Mouse (Mus musculus) lung, adult 10 weeks (tissue): Measurements from ENCODE around the gene Psg17. TPM values are rescaled to one million over a fixed set of nuclear protein-coding genes. Genes with fewer than 3 reads are reported as not detected.

ENCODE experiments used
- polyA plus RNA-seq: library from polyadenylated mRNA; stranded (reverse); fragments of 350-450 nt; fragmentation: Illumina TruSeq; extraction: RNeasy Lipid Tissue Mini Kit (QIAGEN cat#74804); gene quantifications from one replicate; pipeline ENCODE4 v1.2.3, GENCODE M21; 2014; ENCODE audit warnings: low read depth, low replicate concordance; ENCODE audit not compliant: insufficient read depth

Gene Psg17
- 0.18 TPM for polyA plus RNA-seq

GRCm38 (mm10) chr7:18821507-18821906 lies at the start of gene Psg17:
Psg17 (minus strand) TSS chr7:18821607.

GRCm38 (mm10) chr7:18871031-18871430 lies 49.6 kb upstream of the Psg17 start, which contains the start of gene Pglyrp1:
Pglyrp1 (plus strand) TSS chr7:18871331.

GRCm38 (mm10) chr7:18839865-18840264 lies 18.5 kb upstream of the Psg17 start, which contains the start of gene Mill2:
Mill2 (plus strand) TSS chr7:18839966.

GRCm38 (mm10) chr7:18798420-18798819 lies 23.0 kb downstream of the Psg17 start, which contains the start of gene Psg19:
Psg19 (minus strand) TSS chr7:18798520.

Other genes starting within 250 kb of the Psg17 start
- not detected for gene Psg23, start 205.1 kb downstream of the Psg17 start, polyA plus RNA-seq
- gene Psg21, start 164.9 kb downstream of the Psg17 start, polyA plus RNA-seq: not detected
- not detected for gene Psg20, start 135.4 kb downstream of the Psg17 start, polyA plus RNA-seq
- not detected for gene Psg22, start 103.5 kb downstream of the Psg17 start, polyA plus RNA-seq
- gene Psg19, start 23.1 kb downstream of the Psg17 start, polyA plus RNA-seq: not detected
- gene Mill2, start 18.4 kb upstream of the Psg17 start, polyA plus RNA-seq: 19.7 TPM
- gene Pglyrp1, start 49.7 kb upstream of the Psg17 start, polyA plus RNA-seq: 36.8 TPM
- 11.3 TPM for gene Ccdc61, start 88.8 kb upstream of the Psg17 start, polyA plus RNA-seq
- gene Nova2, start 104.3 kb upstream of the Psg17 start, polyA plus RNA-seq: 2.6 TPM
- not detected for gene Nanos2, start 165.8 kb upstream of the Psg17 start, polyA plus RNA-seq
- gene Mypop, start 169.6 kb upstream of the Psg17 start, polyA plus RNA-seq: 2.8 TPM
- 19.2 TPM for gene Irf2bp1, start 182.4 kb upstream of the Psg17 start, polyA plus RNA-seq
- gene Foxa3, start 201.9 kb upstream of the Psg17 start, polyA plus RNA-seq: 0.19 TPM
- 35.7 TPM for gene Sympk, start 202.8 kb upstream of the Psg17 start, polyA plus RNA-seq
- gene Rsph6a, start 233.1 kb upstream of the Psg17 start, polyA plus RNA-seq: not detected